Mouse (Mus musculus): Measurements from ENCODE around the gene Mrtfb.

GRCm38 (mm10) chr16:13358741-13359140, 102.5 kb downstream of the Mrtfb start:
- TF ChIP-seq POLR2A (IDR thresholded peaks at IDR 0.05; ENCODE audit: extremely low read depth, insufficient read depth, low read length) (no peak), CTCF (IDR thresholded peaks at IDR 0.05; ENCODE audit: extremely low read depth, insufficient read depth, low read length) (no peak)

Measured in cortical plate, adult 2 months (tissue).